In the genomic region with DNA sequence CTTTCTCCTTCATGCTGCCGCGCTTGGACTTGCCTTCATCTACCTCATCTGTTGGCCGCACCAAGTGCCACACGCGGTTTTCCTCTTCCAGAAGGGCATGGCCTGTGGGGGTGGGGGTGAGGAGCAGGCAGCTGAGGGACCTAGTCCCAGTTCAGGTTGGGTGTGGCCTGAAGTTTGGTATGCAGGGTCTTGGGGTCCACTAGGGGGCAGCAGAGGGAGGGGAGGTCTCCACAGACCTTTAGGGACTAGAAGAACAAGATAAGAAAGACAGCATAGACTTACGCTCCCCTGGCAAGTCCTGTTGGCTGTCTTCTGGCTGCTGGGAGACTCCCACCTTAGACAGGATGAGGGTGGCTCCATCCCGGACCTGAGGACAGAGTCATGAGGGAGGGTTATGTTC, we compare ENCODE assay signal across 9 mouse cellular contexts. TPM values are rescaled to one million over a fixed set of nuclear protein-coding genes. Genes with fewer than 3 reads are reported as not detected.
DNase-seq lines count a peak whose midpoint lies in the region; ATAC-seq lines count a peak whose summit lies in the region.
"Had no signal": no experiment of that assay in that cellular context is flagged by ENCODE, and none has a peak within 500 bp of the region (broad histone marks: within the 10 kb centered on the region; RNA-seq: fewer than 3 reads in every experiment).

No protein-coding gene starts in this region.

- H3K27ac ChIP-seq in kidney, embryonic 14.5 days (ENCODE audit: low read depth, low read length) = no peak overlapping the region
- H3K27ac ChIP-seq: limb, embryonic 15.5 days had no signal

- H3K27me3 ChIP-seq in kidney, embryonic 14.5 days (ENCODE audit: control insufficient read depth, insufficient read depth, low read length) = no peaks in the 10 kb centered on the region
- H3K27me3 ChIP-seq: limb, embryonic 15.5 days had no signal

- DNase-seq in kidney, adult 18-20 months = peak; percentile 77
- peak; percentile 72 for DNase-seq in Muller cell, postnatal 12 days (ENCODE audit: inconsistent ontology term)
- DNase-seq in cerebellum, postnatal 25 days = peak; percentile 76 to 87
- peak; percentile 83 for DNase-seq in kidney, postnatal 14 days
- DNase-seq in mesoderm, embryonic 11.5 days (ENCODE audit: low read depth, low spot score) = peak; percentile 87
- DNase-seq in thymus, postnatal 0 days (ENCODE audit: low spot score) = peak; percentile 80

- peaks cover 92% of the 10 kb centered on the region for H3K36me3 ChIP-seq in kidney, embryonic 14.5 days (ENCODE audit: control insufficient read depth, insufficient read depth, low read length)

- no peak overlapping the region for H3K9ac ChIP-seq in kidney, embryonic 14.5 days (ENCODE audit: low read depth, low read length)
- H3K9ac ChIP-seq: limb, embryonic 15.5 days had no signal

- WGBS in kidney, embryonic 14.5 days = 68% methylated on average over 7 of the region's 7 CpGs

- no peak for ATAC-seq in kidney, embryonic 14.5 days (ENCODE audit: low FRiP score, low TSS enrichment)
- ATAC-seq in granulocyte monocyte progenitor cell, adult 5-6 weeks (replicated peaks; ENCODE audit: poor library complexity, severe bottlenecking) = peak; percentile 88

- H3K4me1 ChIP-seq in kidney, embryonic 14.5 days (ENCODE audit: control insufficient read depth, insufficient read depth, low read length) = no peaks in the 10 kb centered on the region
- H3K4me1 ChIP-seq: limb, embryonic 15.5 days had no signal

- H3K9me3 ChIP-seq in kidney, embryonic 14.5 days (ENCODE audit: control insufficient read depth, low read length) = no peaks in the 10 kb centered on the region
- H3K9me3 ChIP-seq: limb, embryonic 15.5 days had no signal

- no peak overlapping the region for H3K4me3 ChIP-seq in kidney, embryonic 14.5 days (ENCODE audit: low read length)
- H3K4me3 ChIP-seq: limb, embryonic 15.5 days had no signal

- no peak overlapping the region for H3K4me2 ChIP-seq in kidney, embryonic 14.5 days (replicated peaks; ENCODE audit: low read depth, low read length)
- H3K4me2 ChIP-seq: limb, embryonic 15.5 days had no signal

RNA-seq across cellular contexts. Expression of gene Mapk11, which starts 8.5 kb away (rescaled TPM):
- 8.4 and 14.8 TPM in 2 replicates for polyA plus RNA-seq in kidney, embryonic 14.5 days (2014; fragmentation: Nextera tagmentation; extraction: Ambion mirVana)
- not detected in 2 replicates for total RNA-seq in granulocyte monocyte progenitor cell, adult 5-6 weeks (2014; fragmentation: Nextera tagmentation)
- not detected in 2 replicates for total RNA-seq in granulocyte monocyte progenitor cell, adult 5-6 weeks (2017)
- 4.9 and 5.6 TPM in 2 replicates for polyA plus RNA-seq in thymus, postnatal 0 days (2015; fragmentation: Nextera tagmentation; extraction: Ambion mirVana)

RNA-seq across cellular contexts. Expression of gene Mapk12, which starts 17.5 kb away (rescaled TPM):
- polyA plus RNA-seq in kidney, embryonic 14.5 days (2014; fragmentation: Nextera tagmentation; extraction: Ambion mirVana) = 20.8 and 23.4 TPM in 2 replicates
- total RNA-seq in granulocyte monocyte progenitor cell, adult 5-6 weeks (2014; fragmentation: Nextera tagmentation) = not detected in 2 replicates
- 0.93 TPM in 1 of 2 replicates, not detected in the other for total RNA-seq in granulocyte monocyte progenitor cell, adult 5-6 weeks (2017)
- 1.2 TPM in 2 replicates for polyA plus RNA-seq in thymus, postnatal 0 days (2015; fragmentation: Nextera tagmentation; extraction: Ambion mirVana)

RNA-seq across cellular contexts. Expression of gene Plxnb2, which starts 22.6 kb away (rescaled TPM):
- 124 and 165 TPM in 2 replicates for polyA plus RNA-seq in kidney, embryonic 14.5 days (2014; fragmentation: Nextera tagmentation; extraction: Ambion mirVana)
- 19.1 and 23.4 TPM in 2 replicates for total RNA-seq in granulocyte monocyte progenitor cell, adult 5-6 weeks (2014; fragmentation: Nextera tagmentation)
- 11.0 and 14.7 TPM in 2 replicates for total RNA-seq in granulocyte monocyte progenitor cell, adult 5-6 weeks (2017)
- polyA plus RNA-seq in thymus, postnatal 0 days (2015; fragmentation: Nextera tagmentation; extraction: Ambion mirVana) = 19.0 and 19.4 TPM in 2 replicates

RNA-seq across cellular contexts. Expression of gene Hdac10, which starts 29.5 kb away (rescaled TPM):
- polyA plus RNA-seq in kidney, embryonic 14.5 days (2014; fragmentation: Nextera tagmentation; extraction: Ambion mirVana) = 9.2 and 12.9 TPM in 2 replicates
- 11.3 and 14.7 TPM in 2 replicates for total RNA-seq in granulocyte monocyte progenitor cell, adult 5-6 weeks (2014; fragmentation: Nextera tagmentation)
- total RNA-seq in granulocyte monocyte progenitor cell, adult 5-6 weeks (2017) = 11.2 and 13.9 TPM in 2 replicates
- 16.4 and 17.7 TPM in 2 replicates for polyA plus RNA-seq in thymus, postnatal 0 days (2015; fragmentation: Nextera tagmentation; extraction: Ambion mirVana)

RNA-seq across cellular contexts. Expression of gene Tubgcp6, which starts 35.0 kb away (rescaled TPM):
- 10.9 and 21.0 TPM in 2 replicates for polyA plus RNA-seq in kidney, embryonic 14.5 days (2014; fragmentation: Nextera tagmentation; extraction: Ambion mirVana)
- total RNA-seq in granulocyte monocyte progenitor cell, adult 5-6 weeks (2014; fragmentation: Nextera tagmentation) = 23.4 and 29.2 TPM in 2 replicates
- total RNA-seq in granulocyte monocyte progenitor cell, adult 5-6 weeks (2017) = 12.6 and 20.2 TPM in 2 replicates
- polyA plus RNA-seq in thymus, postnatal 0 days (2015; fragmentation: Nextera tagmentation; extraction: Ambion mirVana) = 9.8 and 12.5 TPM in 2 replicates
